Mouse (Mus musculus) layer of hippocampus, adult 11-12 months (tissue): ENCODE data around the gene Pdlim1.

Source experiments
- DNase-seq: peaks from one replicate; pipeline ENCODE4 v3.0.0; 2022; ENCODE audit warnings: low spot score

The Pdlim1 gene

DNA sequence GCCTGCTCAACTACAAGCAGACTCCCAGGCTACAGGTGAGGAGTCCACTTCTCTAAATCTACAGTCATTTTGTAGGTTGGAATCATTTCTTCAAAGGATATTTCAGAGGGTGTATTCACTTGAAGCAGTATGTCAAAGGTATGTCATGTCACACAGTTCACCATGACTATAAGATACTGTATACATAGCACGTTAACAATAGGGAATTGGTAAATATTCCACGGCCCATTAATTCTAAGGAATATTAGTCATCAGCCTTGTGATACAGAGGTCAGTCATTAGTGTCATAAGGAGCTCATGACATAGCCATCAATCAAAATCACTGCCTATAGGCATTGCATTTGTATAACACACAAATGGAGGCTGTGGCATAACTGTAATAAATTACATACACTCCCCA lies 13.1 kb upstream of the Pdlim1 start:
- no peak for DNase-seq

DNA sequence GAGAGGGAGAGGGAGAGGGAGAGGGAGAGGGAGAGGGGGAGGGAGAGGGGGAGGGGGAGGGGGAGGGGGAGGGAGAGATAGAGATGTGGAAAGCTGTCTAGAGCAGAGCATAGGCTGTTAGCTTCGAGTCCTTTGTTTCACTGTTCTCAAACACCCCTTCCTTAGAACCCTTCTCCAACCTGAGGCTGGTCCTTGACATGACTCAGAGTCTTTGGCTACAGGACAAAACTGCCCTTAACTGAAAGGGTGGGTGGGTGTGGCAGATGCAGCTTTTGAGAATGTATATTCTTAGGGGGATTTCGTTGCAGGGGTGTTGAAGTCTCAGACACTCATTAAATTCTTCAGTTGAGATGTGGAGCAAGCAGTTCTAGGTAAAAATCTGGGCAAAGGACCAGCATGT lies 11.8 kb upstream of the Pdlim1 start:
- no peak for DNase-seq

DNA sequence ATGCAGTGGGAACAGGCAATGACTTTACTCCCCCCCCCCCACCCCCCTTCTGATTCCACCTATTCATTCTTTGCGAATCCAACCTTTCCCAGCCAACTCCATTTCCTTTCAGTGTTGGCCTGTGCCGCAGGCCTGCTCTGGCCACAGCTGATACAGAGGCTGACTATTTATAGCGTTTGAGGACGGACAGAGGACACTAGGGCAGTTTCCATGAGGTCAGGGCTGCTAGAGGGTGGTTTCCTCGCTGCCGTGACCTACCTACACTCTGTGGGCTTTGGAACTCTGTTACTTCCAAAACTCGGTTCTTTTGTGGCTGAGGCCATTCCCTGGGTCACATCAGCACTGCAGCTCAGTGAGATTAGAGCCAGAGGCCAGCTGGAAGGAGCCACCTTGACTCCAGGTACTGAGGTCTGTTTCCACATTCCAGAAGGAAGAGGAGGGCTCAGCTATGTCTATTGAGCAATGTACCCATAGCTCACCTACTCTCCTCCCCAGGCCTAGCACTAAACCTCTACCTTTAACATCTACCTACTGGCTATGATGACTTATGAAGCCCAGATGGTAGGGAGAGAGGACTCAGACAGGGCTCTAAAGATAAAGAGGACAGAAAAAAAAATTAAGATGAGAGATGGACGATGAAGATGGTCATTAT lies 6.9 kb upstream of the Pdlim1 start:
- no peak for DNase-seq

DNA sequence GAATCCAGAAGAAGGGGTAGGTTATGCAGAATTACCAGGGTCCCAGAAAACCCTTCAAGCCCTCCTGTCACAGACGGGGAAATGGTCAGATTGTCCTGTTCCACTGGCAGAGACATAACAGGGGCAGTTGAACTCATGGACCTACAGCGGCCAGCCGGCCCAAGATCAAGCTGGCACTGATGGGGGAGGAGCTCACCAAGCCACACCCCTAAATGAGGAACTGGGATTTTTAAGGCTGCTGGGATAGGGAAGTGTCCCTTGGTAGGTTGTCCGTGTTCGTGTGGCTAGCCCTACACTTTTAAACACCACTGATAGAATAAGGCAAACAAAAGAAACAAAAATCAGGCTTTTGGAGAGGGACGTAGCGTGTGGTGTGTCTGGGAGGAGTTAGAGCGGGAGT lies 5.9 kb upstream of the Pdlim1 start:
- DNase-seq, result no peak

DNA sequence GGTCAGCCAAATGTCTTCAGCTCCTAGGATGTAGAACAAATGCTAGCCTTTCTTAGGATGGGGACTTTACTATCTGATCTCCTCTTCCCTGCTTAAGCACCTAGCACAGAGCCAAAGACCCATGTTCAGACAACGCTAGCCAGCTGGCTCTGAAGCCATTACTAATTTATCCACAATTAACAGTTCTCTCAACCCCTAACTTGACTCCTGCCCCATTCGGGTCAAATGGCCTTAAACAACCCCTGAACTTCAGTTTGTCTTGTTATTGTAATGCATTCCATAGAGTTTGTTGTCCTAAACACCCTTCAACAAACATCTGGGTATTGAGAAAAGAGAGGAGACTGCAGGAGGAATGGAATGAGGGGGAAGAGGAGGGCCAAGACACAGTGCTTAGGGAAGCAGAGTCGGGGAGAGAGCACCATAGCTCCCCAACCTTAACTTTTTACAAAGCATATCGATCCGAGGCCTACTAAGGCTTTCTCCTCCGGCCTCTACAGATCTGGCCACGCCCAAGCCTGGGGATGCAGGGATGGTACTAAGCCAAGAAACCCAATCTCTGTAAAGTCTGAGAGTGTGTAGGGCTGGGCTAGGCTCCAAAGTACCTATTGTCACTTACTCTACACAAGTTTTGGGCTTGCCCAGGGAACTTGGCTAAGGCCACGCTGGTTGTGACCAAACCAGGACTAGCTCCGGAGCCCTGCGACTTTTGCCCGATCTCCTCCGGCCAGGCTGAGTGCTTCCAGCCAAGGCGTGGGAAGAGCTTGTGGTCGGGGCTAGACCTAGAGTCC lies 4.0 kb upstream of the Pdlim1 start:
- no peak for DNase-seq

DNA sequence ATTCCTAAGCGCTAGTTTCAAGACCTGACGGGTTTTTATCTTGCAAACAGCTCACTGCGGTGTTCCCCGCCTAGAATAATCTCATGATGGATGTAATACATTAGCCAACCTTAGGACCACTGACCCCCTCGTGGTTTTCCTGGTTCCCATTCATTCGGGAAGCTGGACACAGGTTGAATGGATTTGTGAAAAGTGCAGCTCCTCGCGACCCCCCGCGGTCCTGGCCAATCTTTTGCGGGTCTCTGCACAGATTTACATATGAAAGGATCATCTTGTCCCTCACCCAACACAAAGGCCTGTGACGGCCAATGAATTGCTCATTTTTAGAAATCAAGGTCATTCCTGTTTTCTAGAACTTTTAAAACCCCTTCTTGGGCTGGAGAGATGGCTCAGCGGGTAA lies 1.0 kb upstream of the Pdlim1 start:
- DNase-seq, result no peak

DNA sequence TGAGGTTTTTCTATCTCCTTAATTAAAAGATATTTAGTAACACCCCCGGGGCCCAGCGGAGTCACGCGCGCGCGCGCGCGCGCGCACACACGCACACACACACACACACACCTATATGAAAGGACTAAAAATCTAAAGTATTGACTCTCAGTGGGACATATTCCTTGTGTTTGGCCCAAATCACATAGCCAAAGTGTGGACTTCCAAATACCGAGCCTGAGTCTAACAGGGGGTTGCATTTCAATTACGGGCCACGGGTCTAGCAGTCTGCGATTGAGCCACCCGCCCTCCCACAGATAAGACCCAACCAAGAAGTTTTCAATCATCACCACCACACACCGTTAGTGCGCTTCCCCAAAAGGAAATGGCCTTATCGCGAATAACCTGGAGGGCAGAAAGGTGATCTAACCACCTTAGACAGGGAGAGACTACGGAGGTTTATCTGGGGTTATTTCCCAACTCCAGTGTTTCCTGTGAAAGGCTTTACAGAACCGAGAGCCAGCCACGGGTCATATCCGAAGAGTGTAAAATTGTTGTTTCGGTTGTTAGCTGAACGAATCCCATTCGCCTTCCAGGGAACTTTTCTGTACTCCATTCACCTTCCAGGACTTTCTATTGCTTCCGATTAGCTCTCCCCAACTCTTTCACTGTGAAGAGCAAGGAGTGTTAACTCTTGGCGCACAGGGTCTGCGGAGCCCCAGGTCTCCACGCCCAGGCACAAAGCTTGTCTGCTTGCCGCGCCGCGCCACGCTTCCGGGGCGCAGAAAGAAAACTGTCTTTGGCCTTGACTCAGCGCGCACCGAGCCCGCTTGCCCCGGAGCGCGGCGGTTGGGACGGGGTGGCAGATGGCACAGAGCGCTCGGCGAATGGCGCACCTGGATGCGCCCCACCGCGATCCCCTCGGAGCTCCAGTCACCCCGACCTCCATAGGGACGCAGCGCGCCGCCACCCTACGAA lies 1.0 kb downstream of the Pdlim1 start:
- no peak for DNase-seq

DNA sequence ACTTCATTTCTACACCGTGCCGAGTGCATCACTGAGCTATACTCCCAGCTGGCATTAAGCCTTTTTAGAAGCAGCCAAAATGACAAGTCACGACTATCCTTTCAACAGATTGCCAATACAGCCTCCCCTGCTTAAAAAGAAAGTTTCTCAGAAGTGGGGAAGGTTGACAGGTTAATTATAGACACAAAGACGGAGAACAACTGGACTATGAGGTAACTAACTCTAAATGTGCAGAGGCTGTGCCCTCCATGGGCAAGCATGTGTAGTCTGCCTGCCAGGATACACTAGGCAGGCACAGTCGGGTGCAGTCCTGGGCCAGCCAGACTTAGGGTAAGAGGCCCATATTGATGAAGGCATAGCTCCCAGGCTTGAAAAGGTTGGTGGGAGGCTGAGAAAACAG lies 2.1 kb downstream of the Pdlim1 start:
- DNase-seq, result no peak

DNA sequence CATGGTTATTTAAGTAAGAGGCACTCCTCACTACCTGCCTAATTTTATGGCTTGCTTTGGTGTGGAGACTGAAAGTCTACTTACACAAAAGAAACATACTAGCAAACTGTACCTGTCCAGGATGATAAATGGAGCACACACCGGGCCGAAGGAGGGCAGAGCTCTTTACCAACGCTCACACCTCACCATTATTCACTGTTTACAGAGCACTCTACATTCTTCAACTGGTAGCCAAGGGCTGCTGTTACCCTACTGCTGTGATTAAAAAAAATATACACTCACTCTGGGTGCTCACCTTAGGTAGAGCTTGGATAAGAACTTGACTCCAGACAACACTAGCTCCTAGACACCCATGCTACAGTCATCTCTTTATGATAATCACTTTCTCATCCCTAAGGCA lies 3.1 kb downstream of the Pdlim1 start:
- no peak for DNase-seq

DNA sequence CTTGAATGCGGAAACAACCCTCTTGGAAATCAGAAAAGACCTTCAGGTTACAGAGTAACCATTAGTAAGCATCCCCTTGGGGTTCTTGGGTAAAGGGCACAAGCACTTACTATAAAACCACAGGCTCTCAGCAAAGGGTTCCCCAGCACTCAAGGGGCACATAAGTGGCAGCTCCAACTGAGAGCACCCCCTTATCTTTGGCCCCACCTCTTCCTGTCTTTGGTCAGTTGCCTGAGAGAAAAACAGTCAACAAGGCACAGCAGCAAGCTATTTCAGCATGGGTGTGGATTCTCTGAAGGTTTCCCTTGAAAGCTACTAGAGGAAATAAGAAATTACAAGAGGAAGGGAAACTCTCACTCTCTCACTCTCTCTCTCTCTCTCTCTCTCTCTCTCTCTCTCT lies 4.3 kb downstream of the Pdlim1 start:
- DNase-seq, result no peak

DNA sequence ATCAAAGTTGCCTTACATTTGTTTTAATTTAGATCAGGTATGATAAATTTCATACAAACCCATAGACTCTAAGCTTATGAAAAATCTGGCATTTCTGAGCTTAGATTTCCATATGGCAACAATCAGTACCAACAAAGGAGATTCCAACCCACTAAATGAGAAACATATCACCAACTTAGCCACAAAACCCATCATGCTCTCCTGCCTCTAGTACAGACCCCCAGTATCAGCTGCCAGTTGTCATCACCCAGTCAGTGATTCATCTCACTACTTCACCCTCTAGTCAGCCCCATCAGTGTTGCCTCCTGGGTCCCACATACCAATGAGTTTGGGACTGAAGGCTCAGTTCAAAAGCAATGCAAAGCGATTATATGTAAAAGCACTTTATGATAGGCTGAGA lies 12.2 kb downstream of the Pdlim1 start:
- no peak for DNase-seq

DNA sequence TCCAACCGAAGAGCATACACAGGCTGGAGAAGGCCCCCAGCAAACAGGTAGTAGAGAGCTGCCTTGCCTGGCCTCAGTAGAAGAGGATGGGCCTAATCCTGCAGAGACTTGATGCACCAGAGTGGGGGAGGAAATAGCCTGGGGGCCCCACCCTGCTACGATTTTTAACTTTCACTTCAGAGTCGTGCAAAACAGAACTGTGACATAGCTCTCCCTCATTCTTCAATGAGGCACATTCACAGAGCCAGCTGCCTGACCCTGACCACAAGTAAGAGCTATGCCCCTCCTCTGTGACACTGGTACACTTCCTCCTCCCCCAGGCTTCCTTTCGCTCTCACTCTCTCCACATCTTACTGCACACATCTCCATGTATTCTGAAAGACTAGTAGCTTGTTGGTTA lies 14.2 kb downstream of the Pdlim1 start:
- DNase-seq, result no peak

DNA sequence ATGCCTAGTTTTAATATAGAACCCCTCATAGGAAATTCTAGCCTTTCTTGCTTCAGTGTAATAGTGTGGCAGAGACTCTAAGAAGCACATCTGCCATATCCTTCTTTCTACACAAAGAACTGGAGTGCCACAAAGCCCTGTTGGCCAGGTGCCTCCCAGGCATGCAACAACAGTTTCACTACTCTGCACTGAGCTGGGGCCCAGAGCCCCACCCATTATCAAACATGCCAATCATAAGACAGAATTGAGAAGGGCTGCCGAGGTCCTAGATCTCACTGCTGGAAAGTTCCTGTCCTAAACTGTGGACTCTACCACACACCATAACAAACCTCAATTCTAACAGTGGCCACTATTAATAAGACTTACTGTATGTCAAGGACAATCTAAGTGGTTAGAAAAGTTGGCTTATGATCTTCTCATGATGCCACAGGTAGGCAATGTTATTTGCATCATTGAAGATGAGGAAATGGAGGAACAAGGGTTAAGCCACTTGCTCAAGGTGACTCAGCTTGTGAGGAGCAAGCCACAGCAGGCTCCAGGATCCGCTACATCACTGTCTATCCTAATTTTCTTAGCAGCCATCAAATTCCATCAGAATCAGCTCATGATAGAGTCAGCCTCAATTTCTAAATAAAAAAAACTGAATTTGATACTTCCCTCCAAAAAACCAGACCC lies 15.1 kb downstream of the Pdlim1 start:
- DNase-seq, result no peak

DNA sequence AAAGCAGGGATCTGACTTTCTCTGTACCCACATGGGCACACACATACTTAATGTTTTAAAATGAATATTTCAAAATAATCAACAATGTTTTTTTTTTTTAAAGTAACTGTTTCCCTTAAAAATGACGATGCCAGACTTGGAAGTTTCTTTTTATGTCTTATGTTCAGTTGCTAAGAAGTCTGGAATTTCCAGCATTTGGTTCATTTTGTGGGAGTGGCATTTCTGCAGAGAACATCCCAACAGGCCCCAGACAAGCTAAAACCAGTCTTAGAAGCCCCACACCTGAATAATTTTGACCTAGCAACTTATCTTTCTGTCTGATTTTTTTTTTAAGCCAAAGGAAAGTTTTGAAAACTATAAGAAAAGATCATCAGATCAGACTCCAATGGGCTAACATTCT lies 16.1 kb downstream of the Pdlim1 start:
- no peak for DNase-seq

DNA sequence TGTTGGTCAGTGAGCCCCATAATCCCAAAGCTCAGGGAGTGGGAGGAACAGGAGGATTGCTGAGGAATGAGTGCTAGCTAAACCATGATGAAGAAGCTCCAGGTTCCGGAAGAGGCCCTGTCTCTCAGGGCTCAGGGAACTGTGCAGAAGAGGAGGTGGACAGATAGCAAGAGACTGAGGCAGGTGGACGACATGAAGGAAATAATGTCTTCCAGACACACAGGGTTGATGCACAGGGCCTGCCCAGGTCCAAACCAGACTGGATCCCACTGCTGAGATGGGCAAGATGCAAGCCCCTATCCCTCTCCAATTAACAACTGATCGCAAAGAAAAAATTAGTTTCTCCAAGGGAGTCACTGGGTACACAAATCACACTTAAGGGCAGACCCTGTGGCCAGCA lies 16.9 kb downstream of the Pdlim1 start:
- DNase-seq, result no peak

DNA sequence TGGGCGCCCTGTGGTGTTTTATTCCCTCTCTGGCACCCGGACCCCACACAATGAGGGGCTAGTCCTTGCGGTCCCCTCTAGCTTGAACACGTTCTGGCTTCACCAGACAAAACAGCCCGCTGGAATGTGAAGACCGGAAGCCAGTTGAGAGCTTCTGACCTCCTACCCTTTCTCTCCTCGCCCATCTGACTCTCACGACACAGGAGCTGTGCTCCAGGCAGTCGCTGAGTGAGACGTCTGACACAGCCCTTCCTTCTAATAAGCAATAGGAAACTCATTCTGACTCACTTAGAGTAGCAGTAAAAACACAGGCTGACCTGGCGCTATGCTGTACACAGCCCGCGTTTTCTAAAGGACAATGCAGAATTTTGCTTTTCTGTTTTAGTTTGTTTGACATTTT lies 17.9 kb downstream of the Pdlim1 start:
- no peak for DNase-seq

DNA sequence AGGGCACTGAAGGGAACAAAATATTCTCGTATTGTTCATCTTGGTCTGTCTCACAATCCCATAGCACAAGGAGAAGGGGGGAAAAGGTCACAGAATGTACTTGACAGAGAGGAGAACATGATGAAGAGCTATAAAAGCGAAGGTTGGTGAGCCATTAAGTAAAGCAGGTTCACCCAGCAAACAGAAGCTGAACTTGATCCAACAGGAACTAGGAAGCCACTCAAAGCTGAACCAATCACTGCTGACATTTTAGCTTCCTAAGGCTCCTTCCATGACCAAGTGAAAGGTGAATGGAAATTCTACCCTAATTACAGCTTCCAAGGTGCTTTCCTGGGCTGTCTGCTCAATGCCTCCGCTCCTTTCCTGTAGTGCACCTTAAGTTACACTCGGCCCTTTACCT lies 20.5 kb downstream of the Pdlim1 start:
- DNase-seq, result no peak

DNA sequence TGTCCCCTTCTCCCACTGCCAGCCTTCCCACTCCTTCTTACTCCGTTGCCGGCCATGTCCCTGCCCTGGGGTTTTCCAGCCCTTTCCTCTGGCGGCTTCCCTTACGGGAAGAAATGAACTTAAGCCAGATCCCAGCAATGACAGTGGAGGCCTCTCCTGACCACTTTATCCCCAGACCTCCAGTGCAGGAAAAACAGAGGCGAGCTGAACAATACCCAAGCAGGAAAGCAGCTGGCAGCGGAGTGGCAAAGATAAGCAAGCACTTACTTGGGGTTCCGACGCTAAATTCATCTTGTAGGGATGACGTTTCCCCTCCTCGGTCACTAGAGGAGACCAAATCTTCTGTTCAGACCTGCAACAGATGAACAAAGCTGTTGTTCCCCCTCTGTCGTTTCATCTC lies 22.3 kb downstream of the Pdlim1 start:
- DNase-seq, result no peak

DNA sequence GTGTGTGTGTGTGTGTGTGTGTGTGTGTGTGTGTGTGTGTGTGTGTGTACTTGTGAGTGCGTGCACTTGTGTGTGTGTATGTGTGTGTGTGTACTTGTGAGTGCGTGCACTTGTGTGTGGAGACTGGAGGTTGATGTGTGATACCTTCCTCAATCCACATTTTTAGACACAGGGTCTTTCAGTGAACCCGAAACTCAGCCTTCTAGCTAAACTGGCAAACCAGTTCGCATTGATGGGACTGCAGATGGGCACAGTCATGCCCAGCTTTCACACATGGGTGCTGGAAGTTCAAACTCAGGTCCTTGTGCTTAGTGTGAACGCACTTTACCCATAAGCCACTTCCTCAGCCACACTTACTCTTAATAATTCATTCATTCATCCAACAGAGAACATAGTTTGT lies 23.2 kb downstream of the Pdlim1 start:
- DNase-seq, result no peak

DNA sequence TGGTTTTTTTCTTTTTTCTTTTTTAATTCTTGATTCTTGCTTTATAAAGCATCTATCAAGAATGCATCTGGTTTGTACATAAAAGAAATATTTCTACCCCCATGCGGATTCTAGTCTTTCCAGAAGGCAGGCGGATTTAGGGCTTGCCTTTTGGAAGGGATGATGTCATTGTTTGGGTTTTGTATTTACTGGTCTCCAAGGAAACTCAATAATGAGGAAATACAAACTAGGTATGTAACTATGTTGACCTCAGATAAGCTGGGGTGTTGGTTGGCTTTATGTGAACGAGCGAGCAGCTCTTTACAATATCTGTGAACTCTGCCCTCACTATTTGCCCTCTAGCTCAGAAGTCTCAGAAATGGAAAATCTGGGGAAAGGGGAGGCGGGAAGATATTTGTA lies 24.4 kb downstream of the Pdlim1 start:
- DNase-seq, result no peak

DNA sequence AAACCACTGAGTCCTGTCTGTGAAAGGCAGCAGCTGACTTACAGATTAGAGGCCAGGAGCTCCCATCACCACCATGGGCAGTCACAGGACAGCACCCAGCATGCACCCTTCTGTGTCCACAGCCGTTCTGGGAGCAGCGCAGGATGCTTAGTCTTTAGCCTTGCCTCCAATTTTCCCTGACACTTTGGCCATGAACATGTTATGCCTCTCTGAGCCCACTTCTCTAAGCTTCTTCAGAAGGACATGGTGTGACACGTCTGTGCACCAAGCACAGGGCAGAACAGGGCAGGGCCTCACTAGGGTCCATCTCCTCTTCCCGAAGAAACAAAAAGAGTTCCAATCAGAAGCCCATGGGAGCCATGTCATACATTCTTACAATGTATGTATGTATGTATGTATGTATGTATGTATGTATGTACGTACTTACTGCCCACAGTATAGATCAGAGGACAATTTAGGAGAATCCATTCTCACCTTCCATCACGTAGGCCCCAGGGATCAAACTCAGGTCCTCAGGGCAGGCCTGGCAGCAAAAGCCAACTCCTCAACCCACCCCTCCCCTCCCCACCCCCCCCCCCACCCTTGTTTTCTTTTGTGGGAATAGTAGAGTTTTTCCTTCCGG lies 24.9 kb downstream of the Pdlim1 start:
- no peak for DNase-seq
